Mouse (Mus musculus): ENCODE results near the gene Top3b. TPM values are rescaled to one million over a fixed set of nuclear protein-coding genes. Genes with fewer than 3 reads are reported as not detected.
A peak's percentile ranks its signal among the peaks of the same experiment; 100 is the strongest.
"Not testable (repeated sequence)": the region's sequence is repeated elsewhere in the genome, so short reads cannot be mapped to it uniquely, and the experiment has no call there.

Top3b gene
- total RNA-seq, 2 experiments from 2014 or later: 148 to 150 TPM

- ATAC-seq (replicated peaks; ENCODE audit: poor library complexity, severe bottlenecking): peak; percentile 90
Observed at GRCm38 (mm10) chr16:16896382-16897055, 26.0 kb downstream of the Top3b start, which contains the start of gene Ppm1f. TSS of gene Ppm1f (plus strand) at chr16:16896469.

GRCm38 (mm10) chr16:16897056-16897584 is 26.6 kb downstream of the Top3b start:
- no peak for ATAC-seq (replicated peaks; ENCODE audit: poor library complexity, severe bottlenecking)

GRCm38 (mm10) chr16:16902329-16902728 is 31.8 kb downstream of the Top3b start:
- peak; percentile 50 for ATAC-seq (replicated peaks; ENCODE audit: poor library complexity, severe bottlenecking)

GRCm38 (mm10) chr16:16903188-16903587 is 32.7 kb downstream of the Top3b start:
- no peak for ATAC-seq (replicated peaks; ENCODE audit: poor library complexity, severe bottlenecking)

GRCm38 (mm10) chr16:16907799-16908198 is 37.3 kb downstream of the Top3b start:
- no peak for ATAC-seq (replicated peaks; ENCODE audit: poor library complexity, severe bottlenecking)

- peak; percentile 90 for ATAC-seq (replicated peaks; ENCODE audit: poor library complexity, severe bottlenecking)
Observed at GRCm38 (mm10) chr16:16911641-16912597, 41.4 kb downstream of the Top3b start.

GRCm38 (mm10) chr16:16913440-16913839 is 42.9 kb downstream of the Top3b start:
- no peak for ATAC-seq (replicated peaks; ENCODE audit: poor library complexity, severe bottlenecking)

GRCm38 (mm10) chr16:16918441-16919117 is 48.0 kb downstream of the Top3b start:
- ATAC-seq (replicated peaks; ENCODE audit: poor library complexity, severe bottlenecking): peak; percentile 54

GRCm38 (mm10) chr16:16921021-16921435 is 50.5 kb downstream of the Top3b start:
- peak; percentile 47 for ATAC-seq (replicated peaks; ENCODE audit: poor library complexity, severe bottlenecking)

GRCm38 (mm10) chr16:16924481-16924880 is 53.9 kb downstream of the Top3b start:
- ATAC-seq (replicated peaks; ENCODE audit: poor library complexity, severe bottlenecking): no peak

- no peak for ATAC-seq (replicated peaks; ENCODE audit: poor library complexity, severe bottlenecking)
Observed at GRCm38 (mm10) chr16:16926536-16926935, 56.0 kb downstream of the Top3b start.

- not testable (repeated sequence) for ATAC-seq (replicated peaks; ENCODE audit: poor library complexity, severe bottlenecking)
Observed at GRCm38 (mm10) chr16:16928908-16929307, 58.4 kb downstream of the Top3b start.

- ATAC-seq (replicated peaks; ENCODE audit: poor library complexity, severe bottlenecking): no peak
Observed at GRCm38 (mm10) chr16:16930326-16930725, 59.8 kb downstream of the Top3b start.

GRCm38 (mm10) chr16:16930810-16931296 is 60.3 kb downstream of the Top3b start:
- no peak for ATAC-seq (replicated peaks; ENCODE audit: poor library complexity, severe bottlenecking)

GRCm38 (mm10) chr16:16939543-16939942 is 69.0 kb downstream of the Top3b start:
- ATAC-seq (replicated peaks; ENCODE audit: poor library complexity, severe bottlenecking): no peak

- no peak for ATAC-seq (replicated peaks; ENCODE audit: poor library complexity, severe bottlenecking)
Observed at GRCm38 (mm10) chr16:16941078-16941477, 70.5 kb downstream of the Top3b start.
